Mouse (Mus musculus): ENCODE measurements around the gene Ppih.

Gene Ppih

DNA sequence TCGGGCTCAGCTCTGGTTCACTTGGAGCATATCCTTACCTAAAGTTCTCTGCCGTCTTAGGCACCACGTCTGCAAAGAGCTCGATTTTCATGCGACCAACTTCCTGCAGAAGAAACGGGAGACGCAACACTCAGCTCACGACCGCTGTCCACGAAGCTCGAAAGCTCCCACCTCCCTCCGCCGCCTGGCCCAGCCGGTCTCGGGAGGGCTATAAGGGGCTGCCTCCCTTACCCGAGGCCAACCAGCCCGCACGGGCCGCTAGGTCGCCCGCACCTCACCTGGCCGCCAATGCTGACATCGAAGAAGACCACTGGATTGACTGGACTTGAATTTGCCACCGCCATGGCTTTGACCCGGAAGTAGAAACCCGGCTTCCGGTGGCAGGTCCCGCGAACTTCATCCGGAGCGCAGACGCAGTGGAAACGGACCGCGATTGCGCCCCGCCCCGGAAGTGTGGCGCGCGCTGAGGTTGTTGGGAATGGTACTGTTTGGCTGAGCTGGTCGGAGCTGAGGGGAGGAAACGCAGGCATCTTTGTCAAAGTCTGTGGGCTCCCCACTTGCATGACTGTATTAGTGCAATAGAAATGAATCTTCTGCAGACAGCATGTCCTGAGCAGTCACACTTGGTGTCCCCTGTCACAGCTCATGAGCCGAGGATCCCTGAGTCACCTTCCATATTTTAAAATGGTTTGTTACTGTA is at the start of gene Ppih:
Gene Ppih, minus strand, starts transcription at position 416 of the 700 bp plus-strand sequence.
- in situ Hi-C loops (cut with MboI, MseI) = no loop called here

GRCm38 (mm10) chr4:119369460-119369859 is 49.1 kb upstream of the Ppih start:
- in situ Hi-C loops (cut with MboI, MseI) = no loop called here

- in situ Hi-C loops (cut with MboI, MseI) = no loop called here
These were observed 46.6 kb upstream of the Ppih start for GRCm38 (mm10) chr4:119366758-119367526.

GRCm38 (mm10) chr4:119362231-119362630 is 41.9 kb upstream of the Ppih start:
- in situ Hi-C loops (cut with MboI, MseI) = no loop called here

- in situ Hi-C loops (cut with MboI, MseI) = no loop called here
These were observed 39.0 kb upstream of the Ppih start for GRCm38 (mm10) chr4:119359196-119359971.

DNA sequence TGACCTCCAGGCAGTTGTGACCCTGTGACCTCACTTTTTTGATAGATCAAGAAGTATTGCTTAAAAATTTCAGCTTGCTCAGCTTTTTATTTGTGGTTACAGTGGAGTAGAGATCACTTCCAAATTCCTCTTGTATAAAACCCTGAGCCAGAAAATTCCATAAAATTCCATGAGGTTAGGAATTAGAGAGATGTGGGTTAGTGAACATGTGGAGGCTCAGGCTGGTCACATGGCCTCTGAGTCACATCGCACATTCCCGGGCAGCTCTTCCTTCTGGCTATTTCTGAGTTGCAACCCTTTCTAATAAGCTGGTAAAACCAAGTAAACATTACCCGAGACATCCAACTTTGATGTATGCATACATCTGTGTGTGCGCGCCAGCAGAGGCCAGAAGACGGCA is 25.2 kb upstream of the Ppih start:
- in situ Hi-C loops (cut with MboI, MseI) = no loop called here

DNA sequence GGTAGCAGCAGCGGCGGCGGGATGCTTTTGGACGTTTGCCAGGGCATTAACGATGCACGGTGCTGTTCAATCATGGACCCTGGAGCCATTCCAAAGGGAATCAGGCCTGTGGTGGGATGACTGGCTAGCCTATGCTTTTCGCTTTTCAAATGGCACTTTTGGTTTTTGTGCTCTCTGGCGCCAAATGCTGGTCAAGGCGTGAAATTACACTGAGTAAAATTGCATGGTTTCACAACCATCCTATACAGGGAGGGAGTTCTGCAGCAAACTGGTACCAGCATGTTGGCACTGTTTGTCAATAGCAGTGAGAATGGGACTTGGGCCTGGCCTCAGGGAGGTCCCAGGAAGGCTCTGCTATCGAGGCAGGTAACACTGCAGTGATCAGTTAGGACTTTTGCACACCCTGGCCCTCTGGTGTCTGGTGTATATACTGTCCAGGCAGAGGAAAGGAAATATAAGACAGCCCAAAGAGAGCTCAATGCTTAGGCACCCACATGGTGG is 18.6 kb upstream of the Ppih start:
- in situ Hi-C loops (cut with MboI, MseI) = loop anchor here (5.0 kb wide), 1 partner anchor 92 kb away; no protein-coding TSS in a partner anchor

DNA sequence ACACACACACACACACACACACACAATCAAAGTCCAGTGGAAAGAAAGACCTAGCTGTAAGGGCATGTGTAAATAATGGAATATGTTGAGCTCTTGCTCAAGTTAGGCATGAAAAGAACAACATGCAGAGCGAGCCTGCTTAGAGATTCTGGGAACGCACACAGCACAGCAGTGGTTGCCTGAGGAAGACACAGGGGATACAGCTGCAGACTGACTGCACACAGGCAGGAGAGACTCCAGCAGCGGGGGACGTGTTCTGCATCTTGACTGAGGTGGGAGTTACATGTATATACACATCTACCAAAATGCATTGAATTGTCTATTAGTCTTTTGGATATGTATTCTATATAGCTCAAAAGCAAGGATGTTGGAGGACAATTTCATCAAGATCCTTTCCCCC is 18.1 kb upstream of the Ppih start:
- in situ Hi-C loops (cut with MboI, MseI) = loop anchor here (5.0 kb wide), 1 partner anchor 91 kb away; no protein-coding TSS in a partner anchor

DNA sequence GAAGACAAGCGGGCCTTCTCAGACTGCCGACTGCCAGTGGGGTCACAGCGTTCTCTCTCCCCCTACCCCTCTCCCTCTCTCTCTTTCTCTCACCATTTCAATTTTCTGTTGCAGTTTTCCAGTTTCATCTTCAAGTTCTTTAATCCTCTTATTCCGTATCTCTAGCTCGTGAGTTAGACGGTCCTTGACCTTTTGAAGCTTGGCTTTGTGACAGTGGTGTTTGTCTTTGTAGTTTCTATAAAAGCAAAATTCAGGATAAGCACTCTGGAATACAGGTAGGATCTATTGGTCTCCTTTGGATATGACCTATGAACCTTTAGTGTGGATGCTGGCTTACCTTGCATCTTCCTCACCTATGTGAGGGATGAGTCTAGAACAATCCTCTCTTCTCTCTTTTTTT is 13.1 kb upstream of the Ppih start:
- in situ Hi-C loops (cut with MboI, MseI) = no loop called here

DNA sequence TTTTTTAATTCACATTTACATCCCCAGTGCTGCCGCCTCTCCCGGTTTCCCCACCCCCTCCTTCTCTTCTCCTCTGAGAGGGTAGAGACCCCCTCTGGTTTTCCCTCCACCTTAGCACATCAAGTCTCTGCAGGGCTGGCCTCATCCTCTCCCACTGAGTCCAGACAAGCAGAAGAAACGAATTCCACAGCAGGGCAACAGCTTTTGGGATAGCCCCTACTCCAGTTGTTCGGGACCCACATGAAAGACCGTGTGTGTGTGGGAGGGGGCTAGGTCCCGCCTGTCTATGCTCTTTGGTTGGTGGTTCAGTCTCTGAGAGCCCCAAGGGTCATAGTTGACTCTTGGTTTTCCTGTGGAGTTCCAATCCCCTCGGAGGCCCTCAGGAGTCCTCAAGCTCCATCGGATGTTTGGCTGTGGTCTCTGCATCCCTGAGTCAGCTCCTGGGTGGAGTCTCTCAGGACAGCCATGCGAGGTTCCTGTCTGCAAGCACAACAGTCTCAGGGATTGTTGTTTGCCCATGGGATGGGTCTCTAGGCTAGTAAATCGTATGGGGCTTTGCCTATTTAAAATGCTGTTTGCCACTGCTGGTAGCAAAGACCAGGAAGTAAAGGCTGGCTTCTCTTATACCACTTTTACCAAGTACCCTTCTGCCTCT is 677 bp upstream of the Ppih start:
- in situ Hi-C loops (cut with MboI, MseI) = no loop called here

- in situ Hi-C loops (cut with MboI, MseI) = no loop called here
These were observed 6.6 kb downstream of the Ppih start for GRCm38 (mm10) chr4:119313756-119314155.

DNA sequence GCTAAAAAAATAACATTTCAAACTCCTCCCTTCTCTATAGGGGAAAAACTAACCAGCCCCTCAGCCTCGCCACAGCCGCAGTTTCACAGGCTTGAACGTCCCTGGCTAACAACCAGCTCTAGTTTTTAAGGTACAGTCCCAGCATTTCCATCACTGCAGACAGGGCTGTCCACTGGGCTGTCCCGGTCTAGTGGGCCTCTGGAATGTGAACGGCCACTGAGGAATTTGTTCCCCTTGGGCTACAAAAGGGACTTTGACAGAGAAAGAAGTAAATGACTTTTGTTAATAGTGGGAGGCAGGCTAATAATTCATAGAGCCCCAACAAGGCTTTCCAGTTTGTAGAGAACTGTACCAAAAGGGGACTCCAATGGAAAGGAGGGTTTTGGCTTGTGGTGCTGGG is 14.9 kb downstream of the Ppih start:
- in situ Hi-C loops (cut with MboI, MseI) = no loop called here

GRCm38 (mm10) chr4:119303291-119303690 is 17.1 kb downstream of the Ppih start:
- in situ Hi-C loops (cut with MboI, MseI) = no loop called here

- in situ Hi-C loops (cut with MboI, MseI) = no loop called here
These were observed 18.6 kb downstream of the Ppih start for GRCm38 (mm10) chr4:119301777-119302176.

DNA sequence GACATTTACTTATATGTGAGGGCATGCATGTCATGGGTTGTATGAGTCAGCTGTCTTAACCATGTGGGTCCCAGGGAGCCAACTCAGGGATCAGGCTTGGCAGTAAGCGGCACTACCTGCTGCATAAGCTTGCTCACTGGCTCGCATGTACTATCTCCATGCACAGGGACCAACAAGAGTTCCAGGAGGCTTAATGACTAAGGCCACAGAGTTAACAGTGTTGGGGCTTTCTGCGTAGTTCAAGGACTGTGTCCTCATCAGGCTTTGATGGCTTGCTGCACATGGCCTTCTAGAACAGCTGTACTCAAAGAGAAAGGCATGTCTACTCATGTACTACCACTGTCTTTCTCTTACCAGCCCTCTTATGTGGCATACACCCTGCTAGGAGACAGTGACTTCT is 19.6 kb downstream of the Ppih start:
- in situ Hi-C loops (cut with MboI, MseI) = no loop called here

DNA sequence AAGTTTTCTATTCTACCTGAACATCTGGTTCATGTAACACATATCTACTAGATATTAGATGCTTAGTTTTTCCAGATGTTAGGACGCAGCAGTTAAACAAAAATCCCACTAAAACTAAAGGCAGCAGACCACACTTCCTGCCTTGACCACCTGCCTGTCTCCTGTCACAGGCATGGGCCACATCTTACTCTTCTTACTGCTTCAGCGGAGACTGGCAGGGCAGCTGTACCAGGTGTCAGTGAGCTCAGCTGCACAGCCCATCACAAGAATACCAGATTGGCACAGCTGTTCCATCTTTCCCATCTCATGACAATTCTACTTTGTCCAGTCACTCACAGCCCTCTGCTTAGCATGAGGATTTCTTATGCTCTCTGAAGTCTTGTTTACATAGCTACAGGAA is 23.0 kb downstream of the Ppih start:
- in situ Hi-C loops (cut with MboI, MseI) = loop anchor here (25.0 kb wide), 2 partner anchors 1265 to 1915 kb away; partner anchors contain the start of genes Ctps and Rlf

DNA sequence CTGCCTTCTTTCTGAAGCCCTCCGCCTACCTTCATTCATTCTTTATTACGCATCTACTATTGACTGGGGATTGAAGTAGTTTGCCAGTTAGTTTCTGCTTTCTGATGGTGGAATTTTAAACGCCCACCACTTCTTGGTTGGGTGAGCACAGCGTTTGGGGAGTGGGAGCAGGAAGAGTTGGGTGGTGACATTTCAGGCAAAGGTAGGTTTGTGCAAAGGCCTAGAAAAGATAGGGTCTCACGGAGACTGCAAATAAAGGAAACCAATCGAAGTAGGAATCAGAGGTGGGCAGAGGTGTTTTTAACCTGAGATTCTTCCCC is 25.3 kb downstream of the Ppih start:
- in situ Hi-C loops (cut with MboI, MseI) = loop anchor here (25.0 kb wide), 2 partner anchors 1267 to 1917 kb away; partner anchors contain the start of genes Ctps and Rlf

DNA sequence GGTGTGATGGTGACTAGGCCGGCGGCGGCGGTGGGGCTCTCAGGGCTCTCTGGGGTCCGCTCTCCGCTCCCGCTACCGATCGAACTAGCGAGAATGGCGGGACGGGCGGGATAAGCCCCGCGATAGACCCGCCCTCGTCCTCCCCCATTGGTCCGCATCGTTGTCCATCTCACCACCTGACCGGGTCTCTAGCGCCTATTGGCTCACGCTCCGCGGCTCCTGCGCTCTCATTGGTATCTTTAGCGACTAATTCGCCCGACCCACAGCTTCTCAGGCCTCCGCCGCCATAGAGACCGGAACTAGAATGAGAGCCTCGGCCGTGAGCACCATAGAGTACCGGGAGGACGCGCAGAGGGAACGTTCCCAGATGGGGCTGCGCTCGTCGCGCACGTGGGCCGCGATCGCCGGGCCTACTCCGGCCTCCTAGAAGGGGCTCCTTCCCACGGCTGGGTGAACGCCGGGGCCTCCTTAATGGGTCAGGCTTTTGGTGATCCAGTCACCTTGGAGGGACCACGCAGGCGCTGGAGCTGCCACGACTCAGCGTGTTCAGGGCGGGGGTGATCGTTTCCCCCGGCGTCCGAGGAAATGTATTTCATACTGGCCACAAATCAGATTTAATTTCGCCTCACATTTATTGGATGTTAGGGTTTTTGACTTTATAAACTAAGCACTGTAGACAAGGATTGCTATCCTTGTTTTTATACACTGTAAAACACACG is 25.8 kb downstream of the Ppih start, which contains the start of gene Ybx1:
Gene Ybx1, minus strand, starts transcription at position 190 of the 719 bp plus-strand sequence.
- in situ Hi-C loops (cut with MboI, MseI) = loop anchor here (25.0 kb wide), 2 partner anchors 1268 to 1918 kb away; partner anchors contain the start of genes Ctps and Rlf

DNA sequence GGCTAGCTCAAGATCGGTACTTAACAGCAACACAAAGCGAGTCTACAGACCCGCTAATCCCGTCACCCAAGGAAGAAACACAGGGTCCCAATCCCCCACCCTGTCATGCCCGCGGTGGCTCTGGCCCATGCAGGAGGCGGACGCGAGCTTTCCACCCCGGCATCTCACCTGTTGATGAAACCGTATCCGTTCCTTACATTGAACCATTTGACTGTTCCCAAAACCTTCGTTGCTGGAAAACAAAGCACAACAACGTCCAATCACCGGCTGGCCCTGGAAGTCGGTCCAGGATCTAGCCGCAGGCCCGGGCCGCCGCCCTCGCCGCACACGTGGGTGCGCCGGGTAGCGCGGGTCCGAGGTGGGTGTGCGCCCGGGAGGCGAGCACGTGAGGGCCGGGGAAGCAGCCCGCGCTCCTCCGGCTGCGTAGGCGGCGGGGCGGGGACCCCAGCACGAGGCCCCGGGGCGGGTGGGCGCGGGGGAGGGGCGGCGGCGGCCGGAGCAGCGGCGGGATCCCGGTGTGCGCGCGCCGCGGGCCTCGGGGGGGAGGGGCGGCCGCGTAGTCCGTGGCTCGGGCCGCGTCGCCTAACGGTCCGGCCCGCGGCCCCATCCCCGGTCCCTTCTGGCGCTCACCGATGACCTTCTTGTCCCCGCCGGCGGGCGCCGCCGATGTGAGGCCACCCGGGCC is 26.6 kb downstream of the Ppih start:
- in situ Hi-C loops (cut with MboI, MseI) = loop anchor here (25.0 kb wide), 2 partner anchors 1269 to 1919 kb away; partner anchors contain the start of genes Ctps and Rlf
